Mouse (Mus musculus) frontal cortex, postnatal 14 days (tissue): ENCODE results near the gene Tsnaxip1.
A peak's percentile ranks its signal among the peaks of the same experiment; 100 is the strongest.

Experiments
- DNase-seq, 2 experiments: peaks; one replicate each; pipeline ENCODE4 v3.0.0; 2022; ENCODE audit warnings: low spot score in 2 of 2

The Tsnaxip1 gene

GRCm38 (mm10) chr8:105860143-105860981 lies 32.8 kb downstream of the Tsnaxip1 start, which contains the start of gene Nutf2:
Gene Nutf2, plus strand, starts transcription at chr8:105860580.
- peak; percentile 91 to 94 for DNase-seq

GRCm38 (mm10) chr8:105861951-105862350 lies 34.4 kb downstream of the Tsnaxip1 start:
- DNase-seq, result no peak

- no peak for DNase-seq
Measured at GRCm38 (mm10) chr8:105866364-105867029, 39.0 kb downstream of the Tsnaxip1 start.

GRCm38 (mm10) chr8:105874301-105874700 lies 46.8 kb downstream of the Tsnaxip1 start:
- no peak for DNase-seq

DNA sequence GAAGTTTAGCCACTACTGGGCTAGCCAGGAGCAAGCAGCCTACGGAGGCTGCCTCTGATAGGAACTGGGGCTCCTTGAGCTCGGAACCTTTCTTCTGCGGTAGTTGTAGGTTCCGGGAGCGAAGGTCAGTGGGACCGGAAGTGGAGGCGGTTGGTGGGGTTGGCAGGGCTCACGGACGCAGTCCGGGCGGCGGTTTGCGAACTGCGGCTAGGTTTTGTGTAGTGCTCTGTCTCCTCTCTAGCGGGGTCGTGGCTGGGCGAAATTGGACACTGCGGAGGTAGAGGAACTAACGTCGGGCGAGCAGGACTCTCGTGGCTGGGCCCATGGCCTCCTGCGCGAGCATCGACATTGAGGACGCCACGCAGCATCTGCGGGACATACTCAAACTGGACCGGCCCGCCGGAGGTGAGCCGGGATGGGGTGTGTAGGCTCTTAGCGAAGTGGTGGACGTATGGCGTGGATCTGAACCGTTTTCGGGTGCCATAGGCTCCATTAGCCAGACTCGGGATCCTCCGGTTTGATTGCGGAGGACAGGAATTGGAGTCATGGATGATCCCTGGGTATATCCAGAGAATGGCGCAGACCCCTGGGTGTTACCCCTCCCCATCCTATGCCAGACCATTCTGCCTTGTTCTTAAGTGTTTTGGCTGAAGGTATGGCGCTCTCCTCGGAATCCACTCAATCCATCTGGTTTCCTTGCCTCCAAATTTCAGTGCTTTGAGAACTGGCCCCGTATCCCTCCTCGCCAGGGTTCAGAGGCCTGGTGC lies 53.4 kb downstream of the Tsnaxip1 start, which contains the start of gene Edc4:
TSS of gene Edc4 (plus strand) at position 128 of the 767 bp plus-strand sequence.
- peak; percentile 71 to 80 for DNase-seq

- DNase-seq, result no peak
Measured at GRCm38 (mm10) chr8:105889756-105890465, 62.4 kb downstream of the Tsnaxip1 start.

DNA sequence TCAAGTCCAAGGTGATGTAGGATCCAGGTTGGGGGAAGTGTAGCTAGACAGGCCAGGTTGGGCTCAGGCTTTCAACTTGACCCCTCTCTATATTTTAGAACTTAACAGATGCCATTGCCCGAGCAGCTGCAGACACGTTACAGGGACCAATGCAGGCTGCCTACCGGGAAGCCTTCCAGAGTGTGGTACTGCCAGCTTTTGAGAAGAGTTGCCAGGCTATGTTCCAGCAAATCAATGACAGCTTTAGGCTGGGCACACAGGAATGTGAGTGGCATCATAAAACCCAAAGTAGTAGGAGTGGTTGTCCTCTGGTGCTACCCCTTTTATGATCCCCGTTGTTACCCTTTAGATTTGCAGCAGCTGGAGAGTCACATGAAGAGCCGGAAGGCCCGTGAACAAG lies 63.3 kb downstream of the Tsnaxip1 start:
- no peak for DNase-seq

GRCm38 (mm10) chr8:105892432-105892831 lies 64.9 kb downstream of the Tsnaxip1 start:
- DNase-seq, result no peak

GRCm38 (mm10) chr8:105893339-105893738 lies 65.8 kb downstream of the Tsnaxip1 start, which contains the start of gene Nrn1l:
Gene Nrn1l, plus strand, starts transcription at chr8:105893567.
- DNase-seq, result peak; percentile 61 to 78
